In genomic region chr16:60475776-60476175, GRCm38 (mm10) we compare ENCODE assay signal across 28 mouse cellular contexts.
A peak's percentile ranks its signal among the peaks of the same experiment; 100 is the strongest.
DNase-seq lines count a peak whose midpoint lies in the region; ATAC-seq lines count a peak whose summit lies in the region.
"Had no signal": no experiment of that assay in that cellular context is flagged by ENCODE, and none has a peak within 500 bp of the region (broad histone marks: within the 10 kb centered on the region; RNA-seq: fewer than 3 reads in every experiment).

No protein-coding gene starts in this region.

- H3K9ac ChIP-seq in forebrain, embryonic 11.5 days (ENCODE audit: low read length): no peak overlapping the region
- no peak overlapping the region for H3K9ac ChIP-seq in midbrain, embryonic 11.5 days (ENCODE audit: low read length)
- H3K9ac ChIP-seq: embryonic facial prominence, embryonic 13.5 days; forebrain, embryonic 12.5 days; heart, embryonic 12.5 days; hindbrain, embryonic 13.5 days; limb, embryonic 13.5 days; lung, embryonic 15.5 days; midbrain, embryonic 12.5 days; neural tube, embryonic 13.5 days; stomach, embryonic 15.5 days had no signal

- no peaks in the 10 kb centered on the region for H3K27me3 ChIP-seq in forebrain, embryonic 11.5 days (ENCODE audit: control insufficient read depth, insufficient read depth, low read length)
- no peaks in the 10 kb centered on the region for H3K27me3 ChIP-seq in midbrain, embryonic 11.5 days (ENCODE audit: control insufficient read depth, insufficient read depth, low read length)
- H3K27me3 ChIP-seq: embryonic facial prominence, embryonic 13.5 days; forebrain, embryonic 12.5 days; heart, embryonic 12.5 days; hindbrain, embryonic 13.5 days; limb, embryonic 13.5 days; lung, embryonic 15.5 days; midbrain, embryonic 12.5 days; neural tube, embryonic 13.5 days; stomach, embryonic 15.5 days had no signal

- ATAC-seq in cerebellum, adult (ENCODE audit: insufficient number of reproducible peaks, low FRiP score, low TSS enrichment): no peak
- ATAC-seq in frontal cortex, adult (ENCODE audit: low TSS enrichment): peak; percentile 62
- ATAC-seq in forebrain, embryonic 11.5 days (replicated peaks; ENCODE audit: low FRiP score): no peak
- ATAC-seq in midbrain, embryonic 11.5 days (ENCODE audit: low FRiP score): no peak
- ATAC-seq: intestine, embryonic 16.5 days had no signal

- peak; percentile 5 for DNase-seq in cerebellum, adult 9-11 months
- no peak for DNase-seq in frontal cortex, adult 2 months (ENCODE audit: extremely low spot score in 1 of 2, low spot score in 1 of 2)
- DNase-seq in brain, adult 2 months (ENCODE audit: low read depth, low spot score): peak; percentile 51
- DNase-seq in layer of hippocampus, adult 9-11 months: peak; percentile 65
- no peak for DNase-seq in forebrain, embryonic 11.5 days (ENCODE audit: low spot score)
- DNase-seq in midbrain, embryonic 11.5 days (ENCODE audit: low spot score, missing footprints): no peak
- DNase-seq: adrenal gland, postnatal 10 days; gastrocnemius, postnatal 25 days; heart, adult 18-20 months; heart, postnatal 4 days; kidney, adult 8-10 months; kidney, postnatal 4 days; thymus, postnatal 14 days had no signal

- H3K9me3 ChIP-seq in forebrain, embryonic 11.5 days (ENCODE audit: control insufficient read depth, low read length): no peaks in the 10 kb centered on the region
- no peaks in the 10 kb centered on the region for H3K9me3 ChIP-seq in midbrain, embryonic 11.5 days (ENCODE audit: control insufficient read depth, low read length)
- H3K9me3 ChIP-seq: embryonic facial prominence, embryonic 13.5 days; forebrain, embryonic 12.5 days; G1E; heart, embryonic 12.5 days; hindbrain, embryonic 13.5 days; limb, embryonic 13.5 days; lung, embryonic 15.5 days; midbrain, embryonic 12.5 days; neural tube, embryonic 13.5 days; stomach, embryonic 15.5 days had no signal

- no peak overlapping the region for H3K27ac ChIP-seq in forebrain, embryonic 11.5 days (ENCODE audit: low read depth, low read length)
- H3K27ac ChIP-seq in midbrain, embryonic 11.5 days (ENCODE audit: low read depth, low read length): no peak overlapping the region
- H3K27ac ChIP-seq: embryonic facial prominence, embryonic 13.5 days; forebrain, embryonic 12.5 days; hindbrain, embryonic 13.5 days; kidney, postnatal 0 days; limb, embryonic 13.5 days; lung, embryonic 15.5 days; midbrain, embryonic 12.5 days; neural tube, embryonic 13.5 days; stomach, embryonic 15.5 days had no signal

- no peak overlapping the region for H3K4me3 ChIP-seq in forebrain, embryonic 11.5 days (ENCODE audit: low read depth, low read length)
- H3K4me3 ChIP-seq in midbrain, embryonic 11.5 days (ENCODE audit: low read depth, low read length): no peak overlapping the region
- H3K4me3 ChIP-seq: embryonic facial prominence, embryonic 13.5 days; forebrain, embryonic 12.5 days; heart, embryonic 12.5 days; hindbrain, embryonic 13.5 days; limb, embryonic 13.5 days; lung, embryonic 15.5 days; midbrain, embryonic 12.5 days; neural tube, embryonic 13.5 days; stomach, embryonic 15.5 days had no signal

- no peaks in the 10 kb centered on the region for H3K4me1 ChIP-seq in forebrain, embryonic 11.5 days (replicated peaks; ENCODE audit: control insufficient read depth, insufficient read depth, low read length)
- no peaks in the 10 kb centered on the region for H3K4me1 ChIP-seq in midbrain, embryonic 11.5 days (ENCODE audit: control insufficient read depth, insufficient read depth, low read length)
- H3K4me1 ChIP-seq: embryonic facial prominence, embryonic 13.5 days; forebrain, embryonic 12.5 days; heart, embryonic 12.5 days; hindbrain, embryonic 13.5 days; limb, embryonic 13.5 days; lung, embryonic 15.5 days; midbrain, embryonic 12.5 days; neural tube, embryonic 13.5 days; stomach, embryonic 15.5 days had no signal

- no peaks in the 10 kb centered on the region for H3K36me3 ChIP-seq in forebrain, embryonic 11.5 days (ENCODE audit: control insufficient read depth, insufficient read depth, low read length)
- no peaks in the 10 kb centered on the region for H3K36me3 ChIP-seq in midbrain, embryonic 11.5 days (ENCODE audit: control insufficient read depth, insufficient read depth, low read length)
- H3K36me3 ChIP-seq: embryonic facial prominence, embryonic 13.5 days; forebrain, embryonic 12.5 days; G1E; heart, embryonic 12.5 days; hindbrain, embryonic 13.5 days; limb, embryonic 13.5 days; lung, embryonic 15.5 days; midbrain, embryonic 12.5 days; neural tube, embryonic 13.5 days; stomach, embryonic 15.5 days had no signal

- H3K4me2 ChIP-seq in forebrain, embryonic 11.5 days (ENCODE audit: low read depth, low read length, severe bottlenecking): no peak overlapping the region
- no peak overlapping the region for H3K4me2 ChIP-seq in midbrain, embryonic 11.5 days
- H3K4me2 ChIP-seq: embryonic facial prominence, embryonic 13.5 days; forebrain, embryonic 12.5 days; heart, embryonic 12.5 days; hindbrain, embryonic 13.5 days; limb, embryonic 13.5 days; liver, embryonic 11.5 days; lung, embryonic 15.5 days; midbrain, embryonic 12.5 days; neural tube, embryonic 13.5 days; stomach, embryonic 15.5 days had no signal

Comparison
In these comparisons a context has a peak if more than half of its experiments do, and no peak if none do; other contexts are left out.
1. DNase-seq: peak in cerebellum, adult 9-11 months (single experiment), brain, adult 2 months (single experiment) and layer of hippocampus, adult 9-11 months (single experiment); none in frontal cortex, adult 2 months (0 of 2), forebrain, embryonic 11.5 days (single experiment) and midbrain, embryonic 11.5 days (single experiment).